Mouse (Mus musculus): ENCODE data around the gene Prps1.
"Not testable (repeated sequence)": the region's sequence is repeated elsewhere in the genome, so short reads cannot be mapped to it uniquely, and the experiment has no call there.

Gene Prps1

GRCm38 (mm10) chrX:140456279-140456731, at the start of gene Prps1:
Gene Prps1, plus strand, starts transcription at chrX:140456613.
- DNase-seq (ENCODE audit: low spot score): peak; percentile 91

GRCm38 (mm10) chrX:140407593-140407992, 48.8 kb upstream of the Prps1 start:
- DNase-seq (ENCODE audit: low spot score): no peak

GRCm38 (mm10) chrX:140418467-140418866, 37.9 kb upstream of the Prps1 start:
- DNase-seq (ENCODE audit: low spot score): no peak

GRCm38 (mm10) chrX:140427124-140427523, 29.3 kb upstream of the Prps1 start:
- DNase-seq (ENCODE audit: low spot score): no peak

- peak; percentile 23 for DNase-seq (ENCODE audit: low spot score)
Observed at GRCm38 (mm10) chrX:140428252-140428651, 28.2 kb upstream of the Prps1 start.

- no peak for DNase-seq (ENCODE audit: low spot score)
Observed at GRCm38 (mm10) chrX:140429985-140430384, 26.4 kb upstream of the Prps1 start.

- DNase-seq (ENCODE audit: low spot score): no peak
Observed at GRCm38 (mm10) chrX:140430506-140430905, 25.9 kb upstream of the Prps1 start.

GRCm38 (mm10) chrX:140431981-140432380, 24.4 kb upstream of the Prps1 start:
- no peak for DNase-seq (ENCODE audit: low spot score)

- no peak for DNase-seq (ENCODE audit: low spot score)
Observed at GRCm38 (mm10) chrX:140432786-140433185, 23.6 kb upstream of the Prps1 start.

- DNase-seq (ENCODE audit: low spot score): no peak
Observed at GRCm38 (mm10) chrX:140437906-140438305, 18.5 kb upstream of the Prps1 start.

GRCm38 (mm10) chrX:140445551-140445950, 10.9 kb upstream of the Prps1 start:
- peak; percentile 22 for DNase-seq (ENCODE audit: low spot score)

GRCm38 (mm10) chrX:140450071-140450470, 6.3 kb upstream of the Prps1 start:
- no peak for DNase-seq (ENCODE audit: low spot score)

GRCm38 (mm10) chrX:140456751-140457491, 508 bp downstream of the Prps1 start:
- no peak for DNase-seq (ENCODE audit: low spot score)

- DNase-seq (ENCODE audit: low spot score): no peak
Observed at GRCm38 (mm10) chrX:140457502-140457901, 1.1 kb downstream of the Prps1 start.

- no peak for DNase-seq (ENCODE audit: low spot score)
Observed at GRCm38 (mm10) chrX:140478231-140478630, 21.8 kb downstream of the Prps1 start.

- peak; percentile 63 for DNase-seq (ENCODE audit: low spot score)
Observed at GRCm38 (mm10) chrX:140479171-140479570, 22.8 kb downstream of the Prps1 start.

- DNase-seq (ENCODE audit: low spot score): no peak
Observed at GRCm38 (mm10) chrX:140489174-140489573, 32.8 kb downstream of the Prps1 start.

GRCm38 (mm10) chrX:140490203-140490602, 33.8 kb downstream of the Prps1 start:
- no peak for DNase-seq (ENCODE audit: low spot score)

GRCm38 (mm10) chrX:140491884-140492571, 35.6 kb downstream of the Prps1 start:
- peak; percentile 45 for DNase-seq (ENCODE audit: low spot score)

- DNase-seq (ENCODE audit: low spot score): no peak
Observed at GRCm38 (mm10) chrX:140493527-140494029, 37.2 kb downstream of the Prps1 start.

GRCm38 (mm10) chrX:140494170-140494569, 37.8 kb downstream of the Prps1 start:
- no peak for DNase-seq (ENCODE audit: low spot score)

GRCm38 (mm10) chrX:140498431-140498830, 42.0 kb downstream of the Prps1 start:
- DNase-seq (ENCODE audit: low spot score): not testable (repeated sequence)

- no peak for DNase-seq (ENCODE audit: low spot score)
Observed at GRCm38 (mm10) chrX:140500306-140500705, 43.9 kb downstream of the Prps1 start.

Data from T-cell, adult 2 months (primary cell).